Mouse (Mus musculus) monocyte, adult 5-6 weeks (primary cell): ENCODE measurements around the gene Gak. TPM values are rescaled to one million over a fixed set of nuclear protein-coding genes. Genes with fewer than 3 reads are reported as not detected.

Experiments used
- ATAC-seq: fragments of 153-309, 156-312 bp; replicated peaks from 2 replicates; pipeline ENCODE4 v1.8.0; 2017; ENCODE audit warnings: mild to moderate bottlenecking; ENCODE audit not compliant: low TSS enrichment, insufficient number of reproducible peaks, severe bottlenecking, poor library complexity, low FRiP score
- total RNA-seq: library from RNA; stranded (forward); fragments of 200-1000, 200-491, 200-594 nt; gene quantifications from 3 replicates; pipeline ENCODE4 v1.2.3, GENCODE M21; 2017

Gene Gak
- total RNA-seq, 1 experiment from 2014 or later = 183 TPM

DNA sequence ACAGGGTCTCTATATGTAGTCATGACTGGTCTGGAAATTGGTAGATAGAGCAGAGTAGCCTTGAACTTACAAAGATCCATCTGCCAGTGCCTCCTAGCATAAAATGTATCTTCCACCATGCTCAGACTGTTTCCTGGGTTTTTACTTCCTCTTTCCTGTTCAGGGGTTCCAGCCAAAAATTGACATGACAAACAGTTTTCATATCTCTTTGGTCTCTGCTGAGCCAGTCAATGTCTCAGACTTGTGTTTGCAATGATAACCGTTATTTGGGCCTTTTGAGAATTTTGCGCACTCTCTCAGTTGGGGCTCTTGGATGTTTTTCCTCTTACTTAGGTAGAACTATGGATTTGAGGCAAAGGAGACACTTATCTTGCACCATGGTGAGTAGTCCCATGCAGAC lies 95.4 kb downstream of the Gak start:
- ATAC-seq = no peak

DNA sequence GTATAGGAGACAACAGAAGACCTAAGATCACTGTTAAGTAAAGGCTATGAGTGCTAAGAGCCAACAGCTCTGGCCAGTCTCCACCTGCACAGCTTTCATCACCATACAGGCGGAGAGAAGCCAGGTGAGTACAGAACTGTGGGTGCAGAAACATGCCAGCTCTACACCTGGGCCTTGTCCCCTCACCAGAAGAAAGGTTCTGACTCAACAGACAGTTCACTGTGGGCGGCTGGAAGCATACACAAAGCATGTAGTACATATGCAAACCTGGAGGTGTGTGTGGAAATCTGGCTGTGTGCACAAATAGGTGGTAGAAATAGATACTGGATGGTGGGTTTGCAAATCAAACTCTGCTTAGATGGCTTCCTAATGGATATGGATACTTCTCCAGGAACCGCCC lies 107.0 kb downstream of the Gak start:
- no peak for ATAC-seq

GRCm38 (mm10) chr5:108521896-108522295 lies 107.7 kb downstream of the Gak start:
- no peak for ATAC-seq

DNA sequence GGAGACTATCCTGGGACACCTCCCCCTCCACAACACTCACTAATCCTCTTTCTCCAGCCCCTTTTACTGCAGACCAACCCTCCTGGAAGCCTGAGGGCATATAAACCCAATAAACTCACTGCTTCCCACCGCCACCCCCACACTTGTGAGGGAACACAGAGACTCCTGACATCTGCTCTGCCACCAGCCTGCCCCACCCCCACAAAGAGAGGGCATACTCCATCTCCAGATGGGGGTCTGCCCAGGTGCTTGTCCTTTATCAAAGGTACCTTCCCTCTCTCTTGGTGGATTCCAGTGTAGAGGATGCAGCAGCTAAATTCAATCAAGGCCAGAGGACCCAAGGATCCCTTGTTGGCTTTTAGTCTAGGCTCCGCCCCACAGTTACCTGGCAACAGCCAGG lies 108.5 kb downstream of the Gak start:
- no peak for ATAC-seq

DNA sequence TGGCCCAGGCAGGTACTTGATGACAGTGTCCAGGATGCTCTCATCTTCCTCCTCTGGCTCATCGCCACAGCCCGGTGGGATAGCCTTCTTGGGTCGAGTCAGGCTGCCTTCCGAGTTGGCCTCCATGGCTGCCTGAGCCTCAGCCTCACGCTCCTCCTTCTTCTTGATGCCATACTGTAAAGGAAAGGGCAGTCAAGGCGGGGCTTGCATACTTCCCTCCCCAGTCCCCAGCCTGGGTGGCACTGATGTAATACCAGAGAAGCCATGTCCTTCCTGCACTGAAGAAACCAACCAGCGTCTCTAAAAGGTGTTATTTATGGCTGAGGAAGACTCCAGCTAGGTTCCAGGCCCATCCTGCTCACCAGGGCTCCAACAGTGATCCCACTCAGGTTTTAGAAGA lies 109.4 kb downstream of the Gak start:
- no peak; the same call in 1 of the 2 replicates for ATAC-seq

Other genes with a start within 250 kb of the Gak start
- gene Pde6b, start 241.4 kb downstream of the Gak start, total RNA-seq = 1.3 TPM in 1 of 3 replicates, not detected in the others
- 120 to 243 TPM (median 230 TPM) in 3 replicates for gene Atp5k, start 195.3 kb downstream of the Gak start, total RNA-seq
- 0.29 to 0.64 TPM (median 0.49 TPM) in 3 replicates for gene Mfsd7a, start 180.9 kb downstream of the Gak start, total RNA-seq
- 10.9 to 18.0 TPM (median 12.9 TPM) in 3 replicates for gene Pcgf3, start 168.5 kb downstream of the Gak start, total RNA-seq
- gene Cplx1, start 79.7 kb downstream of the Gak start, total RNA-seq = not detected in 3 replicates
- gene Tmem175, start within 50 bp of the Gak start, total RNA-seq = 3.9 to 20.9 TPM (median 12.3 TPM) in 3 replicates
- gene Idua, start 30.6 kb upstream of the Gak start, total RNA-seq = 9.7 to 10.8 TPM (median 10.7 TPM) in 3 replicates
- 10.8 to 33.6 TPM (median 22.8 TPM) in 3 replicates for gene Dgkq, start 39.9 kb upstream of the Gak start, total RNA-seq
- not detected in 3 replicates for gene Slc26a1, start 45.8 kb upstream of the Gak start, total RNA-seq
- 0.97 to 2.0 TPM (median 1.6 TPM) in 3 replicates for gene Fgfrl1, start 62.6 kb upstream of the Gak start, total RNA-seq
- gene Rnf212, start 145.2 kb upstream of the Gak start, total RNA-seq = not detected in 3 replicates
- gene Tmed11, start 165.6 kb upstream of the Gak start, total RNA-seq = not detected in 3 replicates
- not detected in 3 replicates for gene Vmn2r8, start 179.1 kb upstream of the Gak start, total RNA-seq
- under 0.01 to 0.19 TPM in 2 of 3 replicates, not detected in the other for gene Vmn2r9, start 222.8 kb upstream of the Gak start, total RNA-seq